Mouse (Mus musculus): ENCODE data around the gene Gstm5. TPM values are rescaled to one million over a fixed set of nuclear protein-coding genes. Genes with fewer than 3 reads are reported as not detected.
"Not testable (repeated sequence)": the region's sequence is repeated elsewhere in the genome, so short reads cannot be mapped to it uniquely, and the experiment has no call there.

Gstm5 gene
- polyA plus RNA-seq, 1 experiment from 2014 or later = 249 TPM

DNA sequence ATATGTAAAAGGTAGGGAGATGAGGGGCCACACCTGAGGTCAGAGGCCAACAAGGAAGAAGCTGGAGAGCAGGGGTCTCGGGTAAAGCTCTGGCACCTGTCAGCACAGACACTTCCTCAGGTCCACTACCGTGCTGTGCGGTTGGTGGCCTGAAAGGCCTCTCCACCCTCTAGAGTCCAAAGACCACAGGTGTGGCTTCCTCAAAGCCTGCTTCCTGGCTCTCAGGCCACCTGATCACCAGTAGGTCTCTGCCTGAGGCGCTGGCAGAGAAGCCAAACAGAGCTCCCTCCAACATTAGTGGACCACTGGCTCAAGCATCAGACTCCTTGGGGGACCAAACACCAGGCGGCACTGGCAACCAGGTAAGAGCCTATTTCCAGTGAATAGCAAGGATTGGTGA, 18.6 kb upstream of the Gstm5 start, which contains the start of gene Eps8l3:
Gene Eps8l3 (plus strand): TSS at position 225 of the 400 bp plus-strand sequence.
- ATAC-seq (ENCODE audit: low FRiP score, low TSS enrichment) = peak; percentile 84
- peak within 1 kb of the TSS; percentile 9; the same call in 1 of the 2 replicates for H3K9ac ChIP-seq (ENCODE audit: low read length)
- no peak for TF ChIP-seq EP300 (optimal IDR thresholded peaks at IDR 0.05)
- no peak for TF ChIP-seq CTCF (IDR thresholded peaks at IDR 0.05; ENCODE audit: low read depth)
- peak within 1 kb of the TSS; percentile 87 for H3K27ac ChIP-seq (replicated peaks)
- no peaks in the 10 kb centered on the region for H3K36me3 ChIP-seq (ENCODE audit: control insufficient read depth, insufficient read depth, low read length)
- peak; percentile 78 for DNase-seq (ENCODE audit: low spot score)
- no peaks in the 10 kb centered on the region for H3K9me3 ChIP-seq (ENCODE audit: control insufficient read depth, low read length)
- peak within 1 kb of the TSS; percentile 17; the same call in 1 of the 2 replicates for H3K4me3 ChIP-seq (ENCODE audit: low read depth, low read length)
- H3K4me1 ChIP-seq (replicated peaks; ENCODE audit: control insufficient read depth, insufficient read depth) = no peaks in the 10 kb centered on the region
- 65% methylated on average over 5 of the region's 5 CpGs for WGBS
- H3K27me3 ChIP-seq (ENCODE audit: control insufficient read depth, insufficient read depth, low read length) = no peaks in the 10 kb centered on the region
- H3K4me2 ChIP-seq (replicated peaks; ENCODE audit: low read depth) = peak within 1 kb of the TSS; percentile 43

DNA sequence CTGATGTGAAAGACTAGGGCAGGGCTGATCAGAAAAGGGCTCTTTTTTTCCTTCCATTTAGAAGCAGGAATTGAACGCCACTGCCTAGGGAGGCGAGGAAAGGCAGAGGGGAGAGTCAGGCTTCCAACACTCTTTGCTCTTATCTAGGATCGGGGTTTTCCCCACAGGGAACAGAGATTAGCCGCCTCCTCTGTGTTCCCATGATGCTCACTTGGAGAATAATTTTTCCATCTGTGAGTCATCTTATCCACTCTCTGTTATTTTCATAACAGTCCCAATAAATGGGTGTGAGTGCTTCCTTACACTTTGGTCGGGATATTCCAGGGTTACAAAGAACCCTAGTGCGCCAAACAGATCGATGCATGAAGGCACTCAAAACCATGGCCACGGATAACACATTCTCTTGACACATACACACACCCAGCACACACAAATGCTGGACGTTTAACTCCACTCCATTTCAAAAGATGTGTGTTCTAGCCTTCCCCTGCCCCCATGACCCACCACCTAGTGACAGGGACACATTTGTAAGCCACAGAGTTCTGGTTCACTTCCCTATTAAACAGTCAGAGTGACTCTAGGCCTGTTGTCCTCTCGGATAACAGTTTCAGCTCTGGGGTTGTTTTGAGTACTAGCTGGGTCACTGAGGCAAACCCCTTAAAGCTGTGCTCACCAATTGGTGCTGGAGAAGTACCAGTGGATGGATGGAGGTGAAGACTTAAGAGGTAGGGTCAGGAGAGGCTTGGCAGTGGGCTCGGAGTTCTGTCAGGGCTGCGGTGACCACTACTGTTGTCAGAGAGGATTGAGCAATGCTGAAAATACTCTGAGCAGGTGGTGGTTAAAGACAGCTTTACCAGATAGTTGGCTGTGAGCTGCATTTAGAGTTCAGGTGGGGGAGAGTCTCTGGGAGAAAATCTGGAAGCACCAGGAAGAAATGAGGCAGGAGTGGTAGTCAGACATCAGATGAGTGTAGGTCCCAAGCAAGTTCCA, 17.6 kb upstream of the Gstm5 start:
- peak overlapping the region; percentile 17; the same call in 1 of the 2 replicates for H3K4me3 ChIP-seq (ENCODE audit: low read depth, low read length)

DNA sequence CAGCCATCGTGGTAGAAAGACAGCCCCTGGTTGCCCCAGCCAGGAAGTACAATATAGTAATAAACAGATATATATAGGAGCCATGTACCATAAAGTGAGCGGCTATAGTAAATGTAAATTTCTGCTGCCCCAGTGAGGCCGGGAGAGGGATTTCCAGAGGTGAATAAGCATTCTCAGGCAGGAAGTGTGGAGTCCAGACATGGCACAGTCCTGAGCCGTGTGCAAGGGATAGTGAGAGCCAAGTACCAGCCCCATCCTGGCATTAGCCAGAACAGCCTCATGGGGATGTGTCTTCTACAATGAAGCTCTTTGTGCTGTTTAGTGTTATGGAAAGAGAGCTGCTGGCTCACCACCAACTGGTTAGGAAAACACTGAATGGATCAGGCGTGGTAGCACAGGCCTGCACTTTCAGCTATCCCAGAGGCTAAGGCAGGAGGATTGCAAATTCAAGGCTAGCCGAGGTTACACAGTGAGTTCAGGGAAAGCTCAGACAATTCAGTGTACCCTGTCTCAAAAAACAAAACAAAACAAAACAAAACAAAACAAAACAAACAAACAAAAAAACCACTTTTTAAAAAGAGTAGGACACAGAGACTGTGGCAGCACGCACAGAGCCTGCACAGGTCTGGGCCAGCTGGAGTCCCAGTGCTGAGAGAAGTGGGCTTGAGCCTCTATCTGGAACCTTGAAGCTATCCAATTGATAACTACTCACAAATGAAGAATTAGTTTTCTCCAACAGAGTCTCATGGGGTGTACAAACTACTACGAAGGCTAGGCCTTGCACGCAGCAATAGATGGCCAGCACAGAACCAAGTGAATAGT, 7.7 kb upstream of the Gstm5 start:
- Histone ChIP-seq H3K4me1 (replicated peaks; ENCODE audit: control insufficient read depth, insufficient read depth) (no peaks in the 10 kb centered on the region), H3K9me3 (ENCODE audit: control insufficient read depth, low read length) (no peaks in the 10 kb centered on the region), H3K27ac (replicated peaks) (peak overlapping the region; percentile 53), H3K4me2 (replicated peaks; ENCODE audit: low read depth) (no peak overlapping the region), H3K27me3 (ENCODE audit: control insufficient read depth, insufficient read depth, low read length) (no peaks in the 10 kb centered on the region), H3K36me3 (ENCODE audit: control insufficient read depth, insufficient read depth, low read length) (no peaks in the 10 kb centered on the region), H3K9ac (ENCODE audit: low read length) (no peak overlapping the region), H3K4me3 (ENCODE audit: low read depth, low read length) (no peak overlapping the region)
- TF ChIP-seq CTCF (IDR thresholded peaks at IDR 0.05; ENCODE audit: low read depth) = peak; percentile 29
- no peak for TF ChIP-seq EP300 (optimal IDR thresholded peaks at IDR 0.05)
- DNase-seq (ENCODE audit: low spot score) = peak; percentile 50
- 67% methylated on average over 9 of the region's 9 CpGs for WGBS
- ATAC-seq (ENCODE audit: low FRiP score, low TSS enrichment) = peak; percentile 76

More for the DNA sequence above, 17.6 kb upstream of the Gstm5 start:
- Histone ChIP-seq H3K4me2 (replicated peaks; ENCODE audit: low read depth) (peak overlapping the region; percentile 43), H3K27ac (replicated peaks) (peak overlapping the region; percentile 87), H3K36me3 (ENCODE audit: control insufficient read depth, insufficient read depth, low read length) (no peaks in the 10 kb centered on the region), H3K9ac (ENCODE audit: low read length) (peak overlapping the region; percentile 9; the same call in 1 of the 2 replicates), H3K4me1 (replicated peaks; ENCODE audit: control insufficient read depth, insufficient read depth) (no peaks in the 10 kb centered on the region), H3K9me3 (ENCODE audit: control insufficient read depth, low read length) (no peaks in the 10 kb centered on the region), H3K27me3 (ENCODE audit: control insufficient read depth, insufficient read depth, low read length) (no peaks in the 10 kb centered on the region)
- ATAC-seq (ENCODE audit: low FRiP score, low TSS enrichment) (peak; percentile 15; the same call in 1 of the 2 replicates), DNase-seq (ENCODE audit: low spot score) (no peak)
- 69% methylated on average over 12 of the region's 12 CpGs for WGBS
- TF ChIP-seq CTCF (IDR thresholded peaks at IDR 0.05; ENCODE audit: low read depth) (no peak), EP300 (optimal IDR thresholded peaks at IDR 0.05) (no peak)

DNA sequence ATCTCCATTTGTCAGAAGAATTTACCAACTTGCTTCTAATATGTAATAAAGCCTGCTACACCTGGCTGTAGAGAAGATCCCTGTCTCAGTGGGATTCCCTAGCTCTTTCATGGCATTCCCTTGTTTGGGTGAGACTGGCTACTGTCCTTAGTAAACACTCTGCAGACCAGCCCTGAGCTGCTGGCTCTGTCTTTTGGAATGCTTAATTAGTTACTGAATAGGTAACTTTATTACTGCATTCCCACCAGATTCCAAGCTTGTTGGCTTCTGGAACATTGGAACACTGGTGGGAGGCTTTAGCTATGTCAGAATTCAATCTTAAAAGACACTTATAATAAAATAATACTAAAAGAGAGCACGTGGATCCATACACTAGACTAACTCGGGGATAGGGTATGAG, 6.4 kb upstream of the Gstm5 start:
- not testable (repeated sequence) for ATAC-seq (ENCODE audit: low FRiP score, low TSS enrichment); H3K9me3 ChIP-seq (ENCODE audit: control insufficient read depth, low read length); H3K4me3 ChIP-seq (ENCODE audit: low read depth, low read length); H3K27me3 ChIP-seq (ENCODE audit: control insufficient read depth, insufficient read depth, low read length); H3K9ac ChIP-seq (ENCODE audit: low read length); DNase-seq (ENCODE audit: low spot score); H3K4me1 ChIP-seq (replicated peaks; ENCODE audit: control insufficient read depth, insufficient read depth); H3K36me3 ChIP-seq (ENCODE audit: control insufficient read depth, insufficient read depth, low read length); H3K4me2 ChIP-seq (replicated peaks; ENCODE audit: low read depth); H3K27ac ChIP-seq (replicated peaks)
- WGBS = 82% methylated on average over 2 of the region's 2 CpGs

DNA sequence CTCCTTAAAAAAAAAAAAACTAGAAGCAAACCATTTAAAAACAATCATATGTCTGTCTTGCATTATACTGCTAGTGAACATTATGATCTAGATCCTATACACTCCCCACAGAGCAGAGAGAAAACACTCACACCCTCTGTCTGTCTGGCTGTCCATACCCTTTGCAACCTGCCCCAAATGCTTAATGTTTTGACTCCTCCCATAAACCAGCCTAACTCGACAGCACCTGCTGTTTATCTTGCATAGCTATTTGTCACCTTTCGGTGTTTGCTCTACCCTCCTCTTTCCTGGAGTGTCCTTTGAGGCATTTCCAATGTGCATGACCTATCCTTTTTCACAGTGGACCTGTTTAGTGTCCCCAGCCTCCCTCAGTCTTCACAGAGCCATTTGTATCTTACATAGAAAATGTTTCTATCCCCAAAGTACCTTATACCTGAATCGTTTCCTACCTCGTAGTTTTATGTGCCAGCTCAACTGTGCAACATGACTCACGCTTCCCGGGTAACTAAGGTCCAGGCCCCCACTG, 364 bp upstream of the Gstm5 start:
- peak; percentile 41 for ATAC-seq (ENCODE audit: low FRiP score, low TSS enrichment)
- WGBS = 5% methylated on average over 6 of the region's 6 CpGs
- Histone ChIP-seq H3K4me1 (replicated peaks; ENCODE audit: control insufficient read depth, insufficient read depth) (no peaks in the 10 kb centered on the region), H3K4me3 (ENCODE audit: low read depth, low read length) (peak overlapping the region; percentile 56), H3K9ac (ENCODE audit: low read length) (peak overlapping the region; percentile 65), H3K36me3 (ENCODE audit: control insufficient read depth, insufficient read depth, low read length) (no peaks in the 10 kb centered on the region), H3K9me3 (ENCODE audit: control insufficient read depth, low read length) (no peaks in the 10 kb centered on the region), H3K4me2 (replicated peaks; ENCODE audit: low read depth) (peak overlapping the region; percentile 80), H3K27ac (replicated peaks) (no peak overlapping the region), H3K27me3 (ENCODE audit: control insufficient read depth, insufficient read depth, low read length) (no peaks in the 10 kb centered on the region)
- no peak for DNase-seq (ENCODE audit: low spot score)
- TF ChIP-seq EP300 (optimal IDR thresholded peaks at IDR 0.05) (no peak), CTCF (IDR thresholded peaks at IDR 0.05; ENCODE audit: low read depth) (no peak)

Measured in stomach, postnatal 0 days (tissue).